Mouse (Mus musculus) central nervous system, embryonic 11.5 days (tissue): Measurements from ENCODE around the gene Adnp. TPM values are rescaled to one million over a fixed set of nuclear protein-coding genes. Genes with fewer than 3 reads are reported as not detected.

Experiments
- polyA plus RNA-seq: library from polyadenylated mRNA; depleted of rRNA; stranded (reverse); fragments of >200 nt; gene quantifications from 2 replicates; pipeline ENCODE4 v1.2.3, GENCODE M21; 2012; rRNA removed

Adnp gene
- polyA plus RNA-seq, result 62.4 and 98.6 TPM in 2 replicates

GRCm38 (mm10) chr2:168206725-168207644, at the start of gene Adnp:
TSS of gene Adnp (minus strand) at chr2:168207112.

GRCm38 (mm10) chr2:168230026-168230728, 23.3 kb upstream of the Adnp start, which contains the start of the genes Gm20716, Dpm1 and Mocs3:
TSS of gene Gm20716 (minus strand) at chr2:168230364.
TSS of gene Dpm1 (minus strand) at chr2:168230591.
TSS of gene Mocs3 (plus strand) at chr2:168230622.

Other genes starting within 250 kb of the Adnp start
- 3.3 and 6.0 TPM in 2 replicates for gene Ripor3, start 196.5 kb downstream of the Adnp start, polyA plus RNA-seq
- gene Pard6b, start 126.1 kb downstream of the Adnp start, polyA plus RNA-seq, result 6.7 and 6.9 TPM in 2 replicates
- 25.4 and 32.7 TPM in 2 replicates for gene Gm20716, start 23.3 kb upstream of the Adnp start, polyA plus RNA-seq
- 18.0 and 26.2 TPM in 2 replicates for gene Dpm1, start 23.5 kb upstream of the Adnp start, polyA plus RNA-seq
- gene Mocs3, start 23.5 kb upstream of the Adnp start, polyA plus RNA-seq, result 9.4 and 11.3 TPM in 2 replicates
- 0.65 and 0.89 TPM in 2 replicates for gene Kcng1, start 74.6 kb upstream of the Adnp start, polyA plus RNA-seq